Mouse (Mus musculus) cerebellum, adult 2 months (tissue): ENCODE results near the gene Scg3.

Experiments
- CTCF ChIP-seq: fragments of 200-500 bp; IDR thresholded peaks from 2 replicates; pipeline ENCODE4 v1.5.1; 2011; ENCODE audit warnings: low read depth, mild to moderate bottlenecking, control low read depth, low read length, moderate library complexity, borderline replicate concordance; ENCODE audit not compliant: insufficient read depth
- POLR2A ChIP-seq: fragments of 200-500 bp; IDR thresholded peaks from 2 replicates; pipeline ENCODE4 v1.6.1; 2011; ENCODE audit warnings: low read length, control low read depth, borderline replicate concordance; ENCODE audit not compliant: insufficient read depth

DNA sequence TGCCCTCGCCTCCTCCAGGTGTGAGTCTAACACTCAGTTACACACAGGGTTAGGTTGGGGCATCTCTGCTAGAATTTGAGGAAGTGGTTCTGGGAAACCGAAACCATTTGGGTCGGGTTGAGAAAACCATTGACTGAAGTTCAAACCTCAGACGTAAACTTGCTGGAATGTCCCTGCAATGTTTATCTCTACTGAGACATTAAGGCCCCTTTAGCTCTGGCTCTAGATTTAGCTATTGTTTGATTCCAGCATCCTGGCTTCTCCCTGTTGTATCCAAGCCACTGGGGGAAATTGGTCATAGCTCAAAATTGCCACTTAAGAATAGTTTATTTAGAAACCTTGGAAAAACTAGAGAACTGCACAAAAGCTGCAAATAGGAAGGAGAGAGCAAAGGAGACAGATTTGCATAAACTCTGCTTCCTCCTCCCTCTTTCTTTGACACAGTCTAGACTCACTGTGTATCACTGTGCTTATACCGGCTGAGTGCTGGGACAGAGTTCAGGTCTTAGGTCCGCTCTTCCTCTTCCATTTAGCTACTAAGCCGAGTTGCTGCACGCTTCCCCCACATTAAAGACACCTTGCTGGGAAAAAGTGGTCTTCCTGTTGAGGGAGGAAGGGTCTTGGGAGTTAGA, 52.9 kb downstream of the Scg3 start:
- TF ChIP-seq CTCF (no peak), POLR2A (no peak)
